Mouse (Mus musculus) neural tube, embryonic 13.5 days (tissue): Measurements from ENCODE around the gene Shtn1. TPM values are rescaled to one million over a fixed set of nuclear protein-coding genes. Genes with fewer than 3 reads are reported as not detected.
A peak's percentile ranks its signal among the peaks of the same experiment; 100 is the strongest.

Experiments used
- ATAC-seq: fragments of 200-750 bp; cut with Nextera tagmentation; 2 replicates; pipeline ENCODE4 v1.8.0; 2017; ENCODE audit warnings: low read depth, mild to moderate bottlenecking, moderate TSS enrichment, moderate library complexity
- H3K27ac ChIP-seq: fragments of 300-500 bp; sonication (generic); replicated peaks from 2 replicates; pipeline ENCODE4 v1.5.1; 2015; ENCODE audit warnings: moderate library complexity, mild to moderate bottlenecking, inconsistent platforms
- H3K27me3 ChIP-seq: fragments of 300-500 bp; sonication (generic); 2 replicates; pipeline ENCODE4 v1.6.1; 2015; ENCODE audit warnings: mild to moderate bottlenecking, inconsistent platforms
- H3K36me3 ChIP-seq: fragments of 300-500 bp; sonication (generic); 2 replicates; pipeline ENCODE4 v1.6.1; 2015; ENCODE audit warnings: mild to moderate bottlenecking, inconsistent platforms
- H3K4me1 ChIP-seq: fragments of 300-500 bp; sonication (generic); replicated peaks from 2 replicates; pipeline ENCODE4 v1.6.1; 2015; ENCODE audit warnings: inconsistent platforms
- H3K4me2 ChIP-seq: fragments of 300-500 bp; sonication (generic); 2 replicates; pipeline ENCODE4 v1.6.1; 2015; ENCODE audit warnings: inconsistent platforms, mild to moderate bottlenecking, moderate library complexity
- H3K4me3 ChIP-seq: fragments of 300-500 bp; sonication (generic); 2 replicates; pipeline ENCODE4 v1.5.1; 2015; ENCODE audit warnings: mild to moderate bottlenecking, inconsistent platforms
- H3K9ac ChIP-seq: fragments of 300-500 bp; sonication (generic); 2 replicates; pipeline ENCODE4 v1.6.1; 2015; ENCODE audit warnings: moderate library complexity, mild to moderate bottlenecking, inconsistent platforms
- H3K9me3 ChIP-seq: fragments of 300-500 bp; sonication (generic); 2 replicates; pipeline ENCODE4 v1.6.1; 2016; ENCODE audit warnings: inconsistent platforms
- WGBS: fragments of 180-500 bp; shearing (Covaris S2); methylation state at CpG from one replicate; pipeline ENCODE4 v1.1.7; 2015; 5-methylcytosine and 5-hydroxymethylcytosine counted together
- polyA plus RNA-seq: library from polyadenylated mRNA; unstranded; fragments of >200 nt; fragmentation: Nextera tagmentation; extraction: Ambion mirVana; gene quantifications from 2 replicates; pipeline ENCODE4 v1.2.1, GENCODE M21; 2015

Shtn1 gene
- polyA plus RNA-seq, 1 experiment from 2014 or later = 35.0 TPM

DNA sequence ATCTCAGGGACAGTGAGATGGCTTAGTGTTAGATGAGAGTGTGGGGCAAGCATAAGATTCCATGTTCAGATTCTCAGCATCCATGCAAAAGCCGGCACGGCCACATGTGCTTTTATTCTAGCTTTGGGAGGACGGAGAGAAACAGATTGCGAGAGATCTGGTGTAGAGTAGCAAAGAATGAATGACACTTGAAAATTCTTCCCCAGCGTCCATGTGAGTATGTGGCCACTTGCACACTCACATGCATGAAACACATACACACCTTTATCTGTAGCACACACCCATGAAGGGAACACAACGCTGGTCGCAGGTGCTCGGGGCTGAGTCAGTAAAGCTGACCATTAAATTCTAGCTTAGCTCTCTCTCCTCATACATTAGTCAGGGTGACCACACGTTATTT, 24.3 kb downstream of the Shtn1 start:
- WGBS = 87% methylated on average over 9 of the region's 9 CpGs
- Histone ChIP-seq H3K36me3 (no peaks in the 10 kb centered on the region), H3K4me2 (no peak overlapping the region), H3K27ac (no peak overlapping the region), H3K9me3 (no peaks in the 10 kb centered on the region), H3K4me1 (peaks cover 19% of the 10 kb centered on the region), H3K9ac (no peak overlapping the region), H3K27me3 (no peaks in the 10 kb centered on the region), H3K4me3 (no peak overlapping the region)
- no peak for ATAC-seq

DNA sequence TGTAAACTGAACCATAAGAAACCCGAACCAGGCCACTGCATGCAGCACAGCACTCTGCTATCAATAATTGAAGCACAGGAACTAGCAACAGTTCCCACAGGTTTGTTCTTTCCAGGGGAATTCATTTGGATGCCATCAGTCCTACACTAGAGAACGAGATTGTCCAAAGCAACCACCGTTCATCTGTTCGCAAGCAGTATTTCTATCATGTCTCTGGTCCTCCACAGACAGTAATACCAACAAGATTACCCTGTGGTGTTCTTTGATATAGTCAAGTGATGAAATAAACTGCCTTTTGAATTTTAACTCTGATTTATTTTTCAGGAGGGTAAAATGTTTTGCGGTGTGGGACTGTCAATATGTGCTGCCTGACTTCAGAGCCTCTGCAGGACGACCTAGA, 27.0 kb downstream of the Shtn1 start:
- no peaks in the 10 kb centered on the region for H3K36me3 ChIP-seq
- no peak for ATAC-seq
- H3K4me2 ChIP-seq = no peak overlapping the region
- no peak overlapping the region for H3K27ac ChIP-seq
- no peak overlapping the region for H3K9ac ChIP-seq
- H3K4me3 ChIP-seq = no peak overlapping the region
- no peaks in the 10 kb centered on the region for H3K27me3 ChIP-seq
- 83% methylated on average over 6 of the region's 6 CpGs for WGBS
- H3K9me3 ChIP-seq = no peaks in the 10 kb centered on the region
- H3K4me1 ChIP-seq = peaks cover 17% of the 10 kb centered on the region

- no peak overlapping the region for H3K4me3 ChIP-seq
- no peak overlapping the region for H3K27ac ChIP-seq
- H3K27me3 ChIP-seq = no peaks in the 10 kb centered on the region
- no peak for ATAC-seq
- 82% methylated on average over 5 of the region's 5 CpGs for WGBS
- H3K4me2 ChIP-seq = no peak overlapping the region
- no peaks in the 10 kb centered on the region for H3K36me3 ChIP-seq
- H3K9me3 ChIP-seq = no peaks in the 10 kb centered on the region
- H3K4me1 ChIP-seq = peaks cover 16% of the 10 kb centered on the region
- no peak overlapping the region for H3K9ac ChIP-seq
Observed at GRCm38 (mm10) chr19:59047511-59047910, 28.4 kb downstream of the Shtn1 start.

GRCm38 (mm10) chr19:59041086-59041485, 34.8 kb downstream of the Shtn1 start:
- peaks cover 9% of the 10 kb centered on the region for H3K4me1 ChIP-seq

DNA sequence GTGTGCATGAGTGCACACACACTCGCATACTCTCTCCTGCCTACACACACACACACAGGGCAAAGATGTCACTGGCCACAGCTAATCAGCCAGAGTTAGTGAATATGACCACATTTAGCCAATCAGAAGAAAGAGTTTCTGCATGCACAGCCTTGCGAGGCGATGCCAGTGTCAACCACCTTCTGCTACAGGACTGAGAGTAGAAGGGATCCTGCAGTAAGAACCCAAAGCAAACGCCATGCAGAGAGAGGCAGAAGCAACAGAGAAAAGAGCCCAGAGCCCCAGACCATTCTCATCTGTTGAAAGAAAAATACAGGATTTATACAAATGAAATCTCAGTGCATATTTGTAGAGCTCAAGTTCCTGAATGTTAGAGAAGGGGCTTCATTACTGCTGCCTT, 37.1 kb downstream of the Shtn1 start:
- Histone ChIP-seq H3K36me3 (peaks cover 8% of the 10 kb centered on the region), H3K9me3 (no peaks in the 10 kb centered on the region; the same call in 1 of the 2 replicates), H3K4me3 (no peak overlapping the region), H3K27me3 (peaks cover 5% of the 10 kb centered on the region; the same call in 1 of the 2 replicates), H3K4me1 (peaks cover 5% of the 10 kb centered on the region), H3K4me2 (no peak overlapping the region), H3K9ac (no peak overlapping the region), H3K27ac (no peak overlapping the region)
- no peak for ATAC-seq
- 87% methylated on average over 4 of the region's 4 CpGs for WGBS

More at GRCm38 (mm10) chr19:59041086-59041485, 34.8 kb downstream of the Shtn1 start:
- Histone ChIP-seq H3K9ac (no peak overlapping the region), H3K4me2 (no peak overlapping the region), H3K36me3 (no peaks in the 10 kb centered on the region), H3K9me3 (no peaks in the 10 kb centered on the region), H3K4me3 (no peak overlapping the region), H3K27ac (no peak overlapping the region), H3K27me3 (peaks cover 5% of the 10 kb centered on the region; the same call in 1 of the 2 replicates)
- no peak for ATAC-seq
- WGBS = 83% methylated on average over 3 of the region's 3 CpGs

DNA sequence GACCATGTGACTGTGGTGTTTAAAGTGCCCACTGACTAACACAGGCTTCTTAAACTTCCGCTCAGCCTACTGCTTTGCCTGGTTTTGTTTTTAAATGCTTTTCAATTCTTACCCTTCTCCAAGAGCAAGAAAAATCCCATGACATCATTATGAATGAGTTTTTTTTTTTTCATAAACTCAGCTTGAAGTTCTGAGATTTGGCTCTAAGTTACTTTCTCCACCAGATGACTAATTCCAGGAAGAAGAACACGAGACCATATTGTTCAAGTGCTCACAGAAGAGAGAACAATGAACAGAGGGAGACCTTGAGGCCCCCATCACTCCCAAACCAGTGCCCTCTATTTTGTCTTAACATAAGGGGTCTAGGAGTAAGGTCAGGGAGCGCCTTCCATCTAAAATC, 39.1 kb downstream of the Shtn1 start:
- ATAC-seq = no peak
- no peak overlapping the region for H3K27ac ChIP-seq
- H3K36me3 ChIP-seq = peaks cover 8% of the 10 kb centered on the region
- no peaks in the 10 kb centered on the region for H3K4me1 ChIP-seq
- H3K9ac ChIP-seq = no peak overlapping the region
- H3K4me3 ChIP-seq = no peak overlapping the region
- no peaks in the 10 kb centered on the region; the same call in 1 of the 2 replicates for H3K9me3 ChIP-seq
- 56% methylated on average over 3 of the region's 3 CpGs for WGBS
- no peak overlapping the region for H3K4me2 ChIP-seq
- H3K27me3 ChIP-seq = peaks cover 5% of the 10 kb centered on the region; the same call in 1 of the 2 replicates

- ATAC-seq = no peak
- WGBS = 60% methylated on average over 4 of the region's 4 CpGs
- H3K4me1 ChIP-seq = peaks cover 6% of the 10 kb centered on the region; the same call in 1 of the 2 replicates
- peaks cover 8% of the 10 kb centered on the region for H3K36me3 ChIP-seq
- H3K27me3 ChIP-seq = no peaks in the 10 kb centered on the region
- no peak overlapping the region for H3K4me2 ChIP-seq
- no peak overlapping the region for H3K27ac ChIP-seq
- H3K9ac ChIP-seq = no peak overlapping the region
- no peaks in the 10 kb centered on the region; the same call in 1 of the 2 replicates for H3K9me3 ChIP-seq
- H3K4me3 ChIP-seq = no peak overlapping the region
Observed at GRCm38 (mm10) chr19:59033241-59033640, 42.7 kb downstream of the Shtn1 start.

DNA sequence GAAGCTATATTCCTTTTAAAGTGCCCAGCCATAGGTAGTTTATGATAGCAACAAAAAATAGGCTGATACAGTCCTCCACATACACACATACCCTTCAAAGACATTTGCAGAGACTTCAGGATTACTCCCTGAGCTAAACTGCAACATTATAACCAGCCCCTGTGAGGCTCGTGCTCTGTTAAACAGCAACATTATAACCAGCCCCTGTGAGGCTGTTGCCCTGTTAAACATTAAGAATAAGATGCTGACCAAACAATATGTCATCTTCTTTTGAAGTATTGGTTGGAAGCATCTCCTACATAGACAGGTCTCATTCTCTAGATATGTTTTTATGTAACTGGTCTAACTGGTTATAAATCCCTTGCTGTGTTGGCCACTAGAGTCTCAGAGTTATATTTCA, 45.7 kb downstream of the Shtn1 start:
- H3K9me3 ChIP-seq = no peaks in the 10 kb centered on the region; the same call in 1 of the 2 replicates
- H3K4me3 ChIP-seq = no peak overlapping the region
- no peak for ATAC-seq
- H3K27me3 ChIP-seq = no peaks in the 10 kb centered on the region
- H3K36me3 ChIP-seq = peaks cover 11% of the 10 kb centered on the region
- H3K4me2 ChIP-seq = no peak overlapping the region
- no peak overlapping the region for H3K9ac ChIP-seq
- 86% methylated on average over 1 of the region's 1 CpGs for WGBS
- no peak overlapping the region for H3K27ac ChIP-seq
- H3K4me1 ChIP-seq = peaks cover 6% of the 10 kb centered on the region; the same call in 1 of the 2 replicates

GRCm38 (mm10) chr19:59029011-59029410, 46.9 kb downstream of the Shtn1 start:
- H3K4me2 ChIP-seq = no peak overlapping the region
- no peak overlapping the region for H3K4me3 ChIP-seq
- WGBS = 28% methylated on average over 9 of the region's 9 CpGs
- no peaks in the 10 kb centered on the region for H3K27me3 ChIP-seq
- 0 out of 2 replicates have a peak, but pooled peaks have one; percentile 65 for ATAC-seq
- peaks cover 6% of the 10 kb centered on the region; the same call in 1 of the 2 replicates for H3K4me1 ChIP-seq
- no peaks in the 10 kb centered on the region for H3K9me3 ChIP-seq
- peak overlapping the region; percentile 46; the same call in 1 of the 2 replicates for H3K27ac ChIP-seq
- H3K9ac ChIP-seq = no peak overlapping the region
- 0 out of 2 replicates have a peak, but pooled peaks cover 3% of the 10 kb centered on the region for H3K36me3 ChIP-seq

DNA sequence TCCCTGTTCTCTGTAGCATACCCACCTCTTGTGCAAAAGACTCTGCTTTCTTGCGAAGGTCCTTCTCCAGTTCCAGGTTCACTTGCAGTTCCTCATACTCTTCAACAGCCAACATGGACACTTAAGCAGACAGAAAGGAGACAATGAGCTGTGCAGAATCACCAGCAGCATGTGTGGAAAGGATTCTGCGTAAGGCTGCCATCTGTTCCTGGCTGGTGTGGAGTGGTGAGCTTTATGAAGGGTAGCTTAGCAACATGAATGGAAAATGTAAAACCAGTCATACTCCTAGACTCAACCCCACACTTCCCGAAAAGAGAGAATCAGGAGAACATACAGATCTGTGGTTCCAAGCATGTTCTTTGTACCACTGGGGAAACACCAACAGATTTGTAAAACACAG, 47.8 kb downstream of the Shtn1 start:
- Histone ChIP-seq H3K4me1 (peaks cover 6% of the 10 kb centered on the region; the same call in 1 of the 2 replicates), H3K27me3 (no peaks in the 10 kb centered on the region), H3K36me3 (0 out of 2 replicates have a peak, but pooled peaks cover 3% of the 10 kb centered on the region), H3K9ac (no peak overlapping the region), H3K9me3 (no peaks in the 10 kb centered on the region), H3K4me3 (no peak overlapping the region), H3K27ac (no peak overlapping the region), H3K4me2 (no peak overlapping the region)
- no peak for ATAC-seq
- WGBS = 86% methylated on average over 3 of the region's 3 CpGs

DNA sequence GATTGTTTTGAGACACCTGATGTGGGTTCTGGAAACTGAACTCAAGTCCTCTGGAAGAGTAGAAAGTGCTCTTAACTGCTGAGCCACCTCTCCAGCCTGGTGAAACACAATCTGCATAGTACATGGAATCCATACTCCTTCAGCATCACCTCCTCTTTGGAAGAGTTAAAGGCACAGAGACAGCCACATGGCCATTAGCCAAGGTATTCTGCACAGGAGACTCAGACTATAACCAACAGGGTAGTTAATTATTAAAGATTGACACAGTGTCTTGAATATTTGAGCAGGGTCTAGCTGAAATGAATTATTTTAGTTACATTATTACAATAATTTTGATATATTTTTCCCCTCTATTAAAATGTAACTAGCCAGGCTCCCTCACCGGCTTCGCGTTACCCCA, 52.0 kb downstream of the Shtn1 start:
- Histone ChIP-seq H3K9me3 (peaks cover 9% of the 10 kb centered on the region), H3K4me1 (no peaks in the 10 kb centered on the region), H3K4me2 (no peak overlapping the region), H3K9ac (no peak overlapping the region), H3K27ac (no peak overlapping the region), H3K27me3 (no peaks in the 10 kb centered on the region), H3K4me3 (no peak overlapping the region), H3K36me3 (peaks cover 26% of the 10 kb centered on the region)
- no peak for ATAC-seq
- WGBS = 92% methylated on average over 3 of the region's 3 CpGs

DNA sequence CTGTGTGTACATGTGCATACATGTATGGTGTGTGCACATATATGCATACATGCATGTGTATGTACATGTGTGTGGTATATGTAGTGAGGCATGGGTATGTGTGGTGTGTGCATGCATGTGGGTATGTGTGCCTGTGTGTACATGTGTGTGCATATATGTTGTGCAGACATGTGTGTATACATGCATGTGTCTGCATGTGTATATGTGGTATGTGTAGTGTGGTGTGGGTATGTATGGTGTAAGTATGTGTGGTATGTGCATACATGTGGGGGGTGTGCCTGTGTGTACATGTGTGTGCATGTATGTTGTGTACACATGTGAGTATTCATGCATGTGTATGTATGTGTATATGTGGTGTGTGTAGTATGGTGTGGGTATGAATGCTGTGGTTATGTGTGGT, 54.3 kb downstream of the Shtn1 start:
- Histone ChIP-seq H3K4me1 (no peaks in the 10 kb centered on the region), H3K36me3 (peaks cover 28% of the 10 kb centered on the region), H3K27me3 (no peaks in the 10 kb centered on the region), H3K27ac (no peak overlapping the region), H3K4me2 (no peak overlapping the region), H3K4me3 (no peak overlapping the region), H3K9me3 (peaks cover 9% of the 10 kb centered on the region), H3K9ac (no peak overlapping the region)
- ATAC-seq = no peak

DNA sequence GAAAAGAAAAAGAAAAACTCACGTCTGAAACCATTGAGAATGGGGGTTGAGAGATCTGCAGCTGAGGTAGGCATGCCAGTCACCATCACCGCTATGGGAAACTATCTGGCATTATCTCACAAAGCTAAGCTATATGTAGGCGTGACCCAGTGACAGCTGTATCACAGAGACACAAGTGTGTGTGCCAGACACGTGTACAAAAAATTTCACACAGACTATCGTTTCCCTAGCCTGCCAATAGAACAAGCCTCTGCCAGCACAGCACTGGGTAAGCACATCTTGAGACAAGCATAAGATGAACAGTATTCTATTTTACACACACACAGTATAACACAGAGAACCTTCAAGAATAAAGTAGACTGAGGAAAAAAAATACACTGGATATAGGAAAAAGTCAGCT, 65.1 kb downstream of the Shtn1 start:
- WGBS = 78% methylated on average over 5 of the region's 5 CpGs
- H3K9ac ChIP-seq = no peak overlapping the region
- no peak for ATAC-seq

More for the DNA sequence above, 65.1 kb downstream of the Shtn1 start:
- Histone ChIP-seq H3K27me3 (peaks cover 6% of the 10 kb centered on the region; the same call in 1 of the 2 replicates), H3K36me3 (0 out of 2 replicates have a peak, but pooled peaks cover 3% of the 10 kb centered on the region), H3K27ac (no peak overlapping the region), H3K9me3 (no peaks in the 10 kb centered on the region), H3K4me3 (no peak overlapping the region), H3K4me2 (no peak overlapping the region), H3K4me1 (peaks cover 6% of the 10 kb centered on the region; the same call in 1 of the 2 replicates)
